Mouse (Mus musculus) intestine, embryonic 15.5 days (tissue): Measurements from ENCODE around the gene 2810021J22Rik. TPM values are rescaled to one million over a fixed set of nuclear protein-coding genes. Genes with fewer than 3 reads are reported as not detected.
"Not testable (repeated sequence)": the region's sequence is repeated elsewhere in the genome, so short reads cannot be mapped to it uniquely, and the experiment has no call there.

ENCODE experiments used
- ATAC-seq: fragments of 200-750 bp; cut with Nextera tagmentation; 2 replicates; pipeline ENCODE4 v1.8.0; 2017; ENCODE audit warnings: moderate TSS enrichment, moderate library complexity
- H3K27ac ChIP-seq: fragments of 300-500 bp; sonication (generic); 2 replicates; pipeline ENCODE4 v1.5.1; 2015; ENCODE audit warnings: mild to moderate bottlenecking, inconsistent platforms
- H3K27me3 ChIP-seq: fragments of 300-500 bp; sonication (generic); replicated peaks from 2 replicates; pipeline ENCODE4 v1.6.1; 2015; ENCODE audit warnings: inconsistent platforms
- H3K36me3 ChIP-seq: fragments of 300-500 bp; sonication (generic); 2 replicates; pipeline ENCODE4 v1.6.1; 2015; ENCODE audit warnings: inconsistent platforms
- H3K4me1 ChIP-seq: fragments of 300-500 bp; sonication (generic); replicated peaks from 2 replicates; pipeline ENCODE4 v1.6.1; 2015; ENCODE audit warnings: inconsistent platforms
- H3K4me2 ChIP-seq: fragments of 300-500 bp; sonication (generic); replicated peaks from 2 replicates; pipeline ENCODE4 v1.6.1; 2015; ENCODE audit warnings: mild to moderate bottlenecking, inconsistent platforms
- H3K4me3 ChIP-seq: fragments of 300-500 bp; sonication (generic); replicated peaks from 2 replicates; pipeline ENCODE4 v1.5.1; 2015; ENCODE audit warnings: inconsistent platforms
- H3K9ac ChIP-seq: fragments of 300-500 bp; sonication (generic); 2 replicates; pipeline ENCODE4 v1.6.1; 2015; ENCODE audit warnings: inconsistent platforms
- H3K9me3 ChIP-seq: fragments of 300-500 bp; sonication (generic); 2 replicates; pipeline ENCODE4 v1.6.1; 2016; ENCODE audit warnings: inconsistent platforms
- WGBS: fragments of 180-500 bp; shearing (Covaris S2); methylation state at CpG from one replicate; pipeline ENCODE4 v1.1.7; 2015; 5-methylcytosine and 5-hydroxymethylcytosine counted together
- polyA plus RNA-seq: library from polyadenylated mRNA; unstranded; fragments of >200 nt; fragmentation: Nextera tagmentation; extraction: Ambion mirVana; gene quantifications from 2 replicates; pipeline ENCODE4 v1.2.1, GENCODE M21; 2015

The 2810021J22Rik gene
- 6.1 and 7.3 TPM in 2 replicates for polyA plus RNA-seq

DNA sequence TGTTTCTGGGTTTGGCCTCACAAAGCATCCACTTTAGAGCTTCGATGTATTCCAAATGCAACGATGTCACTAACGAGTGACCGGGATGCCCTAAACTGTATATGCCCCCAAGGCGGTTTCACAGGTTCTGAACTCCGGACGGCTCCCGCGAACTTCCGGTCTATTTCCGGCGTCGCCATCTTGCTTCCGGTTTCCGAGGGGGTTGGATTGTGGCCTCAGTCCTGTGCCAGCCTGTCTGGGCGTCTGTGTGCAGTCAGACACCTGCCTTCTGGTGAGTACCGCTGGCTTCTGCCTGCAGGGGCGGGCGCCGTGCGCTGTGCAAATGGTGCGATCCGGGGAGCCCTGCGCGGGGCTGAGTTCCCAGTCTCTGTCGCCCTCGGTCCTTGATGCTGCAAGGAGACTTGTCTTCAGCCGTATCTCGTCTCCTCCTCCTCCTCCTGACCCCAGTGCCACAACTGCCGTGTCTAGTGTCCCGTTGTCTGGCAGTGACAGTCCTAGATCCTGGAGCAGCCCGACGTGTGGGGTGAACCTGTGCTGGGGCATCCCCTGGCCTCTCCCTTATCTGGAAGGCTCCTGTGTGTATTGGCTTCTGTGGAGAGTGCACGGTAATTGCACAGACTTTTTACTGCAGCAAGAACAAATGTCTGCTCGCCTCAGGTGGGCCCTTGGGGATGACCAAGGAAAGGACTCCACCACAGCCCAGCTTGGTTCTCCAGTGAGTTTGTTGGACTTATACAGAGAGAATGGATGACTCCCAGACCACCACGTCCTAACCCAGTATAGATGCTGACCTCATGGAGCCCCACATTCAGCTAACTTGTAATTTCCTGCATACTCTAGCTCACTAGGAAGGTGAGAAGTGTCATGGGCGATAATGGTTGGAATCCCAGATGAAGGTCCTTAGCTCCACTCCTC, at the start of gene 2810021J22Rik:
Gene 2810021J22Rik, plus strand, starts transcription at position 178 of the 915 bp plus-strand sequence.
- Histone ChIP-seq H3K4me3 (peak within 1 kb of the TSS; percentile 80), H3K36me3 (no peaks in the 10 kb centered on the region), H3K4me2 (peak within 1 kb of the TSS; percentile 74), H3K4me1 (peaks cover 11% of the 10 kb centered on the region; the same call in 1 of the 2 replicates), H3K27ac (peak within 1 kb of the TSS; percentile 90), H3K9ac (peak within 1 kb of the TSS; percentile 74), H3K27me3 (no peaks in the 10 kb centered on the region), H3K9me3 (no peaks in the 10 kb centered on the region)
- peak; percentile 95 for ATAC-seq
- 3% methylated on average over 37 of the region's 37 CpGs for WGBS

DNA sequence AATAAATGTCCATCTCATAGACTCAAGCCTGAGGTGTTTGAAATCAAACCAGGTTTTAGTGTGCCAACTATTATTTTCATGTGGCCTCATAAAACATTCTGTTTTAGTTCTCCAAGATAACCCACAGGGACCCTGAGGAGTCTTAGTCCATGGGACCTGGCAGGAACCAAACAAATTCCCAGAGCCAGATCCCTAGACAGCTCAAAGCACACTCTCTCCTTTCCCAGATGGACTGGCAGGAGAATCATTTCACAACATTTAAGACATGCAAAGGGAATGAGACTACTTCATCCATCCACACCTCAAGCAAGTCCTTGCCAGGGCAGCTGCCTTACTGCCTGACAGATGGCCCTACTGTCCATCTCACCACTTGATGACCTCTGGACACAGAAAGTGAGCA, 38.1 kb upstream of the 2810021J22Rik start, which contains the start of gene Olfr312:
Gene Olfr312, plus strand, starts transcription at position 301 of the 400 bp plus-strand sequence.
- H3K9ac ChIP-seq, H3K36me3 ChIP-seq, H3K27me3 ChIP-seq, H3K9me3 ChIP-seq, H3K4me2 ChIP-seq, ATAC-seq, H3K4me3 ChIP-seq, H3K27ac ChIP-seq, H3K4me1 ChIP-seq: not testable (repeated sequence)

DNA sequence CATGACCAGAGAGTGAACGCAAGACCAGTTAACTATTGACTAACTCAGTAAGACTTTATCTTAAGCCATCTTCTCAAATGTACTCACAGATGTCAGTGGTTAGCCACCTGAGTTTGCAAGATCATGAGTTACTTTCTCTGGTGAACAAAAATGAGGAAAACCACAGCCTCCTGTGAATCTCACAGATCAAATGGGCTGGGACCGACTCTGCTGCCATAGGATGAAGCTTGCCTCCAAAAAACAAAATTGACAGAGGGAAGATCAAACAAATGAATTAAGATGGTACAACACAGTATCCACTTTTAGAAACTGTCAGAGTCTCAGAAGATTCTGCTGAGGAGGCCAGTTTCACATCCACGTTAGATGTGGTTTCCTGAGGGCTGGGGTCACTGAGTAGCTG, 37.3 kb upstream of the 2810021J22Rik start:
- H3K4me3 ChIP-seq: no peak overlapping the region
- no peak overlapping the region for H3K4me2 ChIP-seq
- H3K4me1 ChIP-seq: no peaks in the 10 kb centered on the region
- H3K9ac ChIP-seq: no peak overlapping the region
- H3K36me3 ChIP-seq: no peaks in the 10 kb centered on the region
- H3K27me3 ChIP-seq: no peaks in the 10 kb centered on the region
- no peak overlapping the region for H3K27ac ChIP-seq
- H3K9me3 ChIP-seq: no peaks in the 10 kb centered on the region
- WGBS: 84% methylated on average over 3 of the region's 3 CpGs
- no peak for ATAC-seq

DNA sequence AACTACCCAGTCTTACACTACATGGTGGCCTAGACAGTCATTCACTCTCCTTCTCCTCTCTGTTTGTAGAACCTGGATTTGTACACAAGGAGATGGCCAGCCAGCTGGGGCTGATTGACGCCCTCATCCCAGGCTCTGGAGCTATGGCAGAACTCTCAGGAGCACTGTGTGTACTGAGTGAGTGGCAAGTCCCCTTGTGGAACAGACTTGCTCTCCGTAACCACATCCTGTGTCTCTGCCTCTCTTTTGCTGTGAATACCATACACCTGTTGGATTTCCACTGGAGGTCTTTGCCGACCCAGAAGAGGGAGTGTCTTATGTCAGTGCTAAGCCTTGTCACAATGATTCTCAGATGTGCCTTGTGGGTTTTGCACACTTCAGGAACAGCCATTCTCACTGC, 34.5 kb upstream of the 2810021J22Rik start:
- H3K4me2 ChIP-seq, H3K9ac ChIP-seq, H3K4me1 ChIP-seq, H3K27ac ChIP-seq, H3K9me3 ChIP-seq, H3K4me3 ChIP-seq, H3K36me3 ChIP-seq, ATAC-seq, H3K27me3 ChIP-seq: not testable (repeated sequence)
- 74% methylated on average over 3 of the region's 3 CpGs for WGBS

DNA sequence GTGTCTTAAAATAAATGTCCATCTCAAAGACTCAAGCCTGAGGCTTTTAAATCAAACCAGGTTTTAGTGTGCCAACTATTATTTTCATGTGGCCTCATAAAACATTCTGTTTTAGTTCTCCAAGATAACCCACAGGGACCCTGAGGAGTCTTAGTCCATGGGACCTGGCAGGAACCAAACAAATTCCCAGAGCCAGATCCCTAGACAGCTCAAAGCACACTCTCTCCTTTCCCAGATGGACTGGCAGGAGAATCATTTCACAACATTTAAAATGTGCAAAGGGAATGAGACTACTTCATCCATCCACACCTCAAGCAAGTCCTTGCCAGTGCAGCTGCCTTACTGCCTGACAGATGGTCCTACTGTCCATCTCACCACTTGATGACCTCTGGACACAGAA, 28.1 kb upstream of the 2810021J22Rik start, which contains the start of gene Olfr311:
Gene Olfr311, plus strand, starts transcription at position 301 of the 400 bp plus-strand sequence.
- not testable (repeated sequence) for H3K9ac ChIP-seq, H3K4me1 ChIP-seq, ATAC-seq, H3K27ac ChIP-seq, H3K36me3 ChIP-seq, H3K4me2 ChIP-seq, H3K4me3 ChIP-seq, H3K9me3 ChIP-seq, H3K27me3 ChIP-seq

DNA sequence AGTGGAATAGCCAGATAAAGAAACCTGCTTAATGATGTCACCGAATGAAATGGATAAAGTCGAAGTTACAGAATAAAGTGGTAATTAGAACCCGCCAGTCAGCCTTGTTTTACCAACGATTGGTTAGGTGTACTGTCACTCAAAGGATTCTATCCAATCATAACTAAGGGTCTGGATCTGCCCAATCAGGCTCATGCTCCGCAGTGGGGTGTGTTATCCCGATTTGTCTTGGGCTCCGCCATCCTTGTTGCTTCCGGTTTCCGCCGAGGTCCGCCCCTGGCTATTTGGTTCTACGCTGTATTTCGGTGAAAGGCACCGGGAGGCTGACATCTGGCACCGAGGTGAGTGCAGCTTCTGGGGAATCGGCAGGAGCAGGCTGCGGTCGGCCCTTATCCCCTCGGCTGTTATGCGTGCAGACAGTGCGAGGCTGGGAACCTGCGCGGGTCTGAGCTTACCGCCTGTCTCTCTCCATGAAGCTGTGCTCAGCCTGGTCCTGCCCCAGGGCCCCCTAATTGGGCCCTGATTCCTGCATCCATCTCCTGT, 20.0 kb upstream of the 2810021J22Rik start, which contains the start of gene Gm12258:
Gene Gm12258, plus strand, starts transcription at position 240 of the 543 bp plus-strand sequence.
- under 1% methylated on average over 24 of the region's 24 CpGs for WGBS
- H3K9ac ChIP-seq: peak within 1 kb of the TSS; percentile 88
- no peaks in the 10 kb centered on the region for H3K9me3 ChIP-seq
- peak; percentile 100 for ATAC-seq
- peak within 1 kb of the TSS; percentile 85 for H3K4me3 ChIP-seq
- no peaks in the 10 kb centered on the region for H3K27me3 ChIP-seq
- 0 out of 2 replicates have a peak, but pooled peaks cover 12% of the 10 kb centered on the region for H3K36me3 ChIP-seq
- peaks cover 4% of the 10 kb centered on the region for H3K4me1 ChIP-seq
- H3K27ac ChIP-seq: peak within 1 kb of the TSS; percentile 23; the same call in 1 of the 2 replicates
- H3K4me2 ChIP-seq: peak within 1 kb of the TSS; percentile 81

DNA sequence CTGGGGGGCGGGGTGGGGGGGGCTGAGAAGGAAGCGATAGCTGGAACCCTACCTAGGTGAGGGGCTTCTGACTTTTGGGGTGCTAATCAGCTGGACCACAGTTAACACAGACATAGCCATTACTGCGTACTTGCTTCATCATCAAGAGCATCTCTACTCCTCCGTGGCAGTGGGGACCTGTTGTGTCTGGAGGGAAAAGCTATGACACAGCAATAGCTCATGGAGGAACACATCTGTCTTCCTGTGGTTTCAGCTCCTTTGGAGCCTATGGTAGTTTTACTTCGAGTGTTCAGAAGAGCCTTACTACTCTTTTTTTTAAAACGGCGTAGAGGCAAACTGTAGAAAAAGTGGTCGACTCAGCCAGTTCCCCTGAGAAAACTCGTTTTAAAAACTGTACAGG, 19.4 kb upstream of the 2810021J22Rik start:
- 41% methylated on average over 9 of the region's 9 CpGs for WGBS
- Histone ChIP-seq H3K27ac (no peak overlapping the region), H3K4me2 (peak overlapping the region; percentile 81), H3K27me3 (no peaks in the 10 kb centered on the region), H3K36me3 (0 out of 2 replicates have a peak, but pooled peaks cover 12% of the 10 kb centered on the region), H3K9ac (peak overlapping the region; percentile 88), H3K4me1 (peaks cover 4% of the 10 kb centered on the region), H3K4me3 (peak overlapping the region; percentile 85), H3K9me3 (no peaks in the 10 kb centered on the region)
- ATAC-seq: 0 out of 2 replicates have a peak, but pooled peaks have one; percentile 10

DNA sequence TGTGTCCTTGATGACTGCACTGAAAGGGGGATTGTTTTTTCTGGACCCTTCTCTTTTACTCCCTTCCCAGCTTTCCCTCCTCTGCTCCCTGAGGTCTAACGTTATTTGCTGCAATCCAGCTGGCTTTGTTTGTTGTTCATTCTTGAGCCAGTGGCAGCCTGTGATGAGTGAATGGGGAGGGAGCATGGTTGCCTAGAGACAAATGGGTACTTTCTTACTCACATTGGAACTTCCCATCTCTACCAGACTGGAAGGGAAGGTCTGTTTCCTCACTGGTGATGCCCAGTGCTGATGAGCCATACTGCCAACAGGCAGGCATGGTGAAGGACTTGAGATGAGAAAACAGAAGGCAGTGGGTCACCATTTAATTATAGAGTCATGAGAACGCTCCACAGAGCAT, 17.3 kb upstream of the 2810021J22Rik start:
- H3K36me3 ChIP-seq: 0 out of 2 replicates have a peak, but pooled peaks cover 12% of the 10 kb centered on the region
- WGBS: 63% methylated on average over 2 of the region's 2 CpGs
- ATAC-seq: no peak

DNA sequence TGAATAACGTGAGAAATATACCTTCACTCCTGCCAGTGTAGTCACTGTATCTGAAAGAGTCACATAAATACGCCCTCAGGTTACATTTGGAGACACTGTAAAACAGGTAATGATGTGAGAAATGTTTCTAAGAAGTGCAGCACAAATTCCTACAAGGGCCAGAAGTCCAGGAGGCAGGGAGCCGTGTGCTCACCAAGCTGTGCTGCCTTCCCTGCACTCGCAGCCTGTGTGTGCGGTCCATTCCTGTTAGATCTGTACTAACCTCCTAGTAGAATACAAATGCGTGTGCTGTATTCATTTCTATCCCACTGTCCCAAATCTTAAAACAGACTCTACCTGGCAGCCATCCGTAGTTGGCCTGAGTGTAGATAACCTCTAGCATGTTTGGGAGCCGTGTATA, 6.3 kb upstream of the 2810021J22Rik start:
- Histone ChIP-seq H3K4me3 (no peak overlapping the region), H3K9ac (no peak overlapping the region), H3K27ac (no peak overlapping the region), H3K4me1 (no peaks in the 10 kb centered on the region), H3K27me3 (no peaks in the 10 kb centered on the region), H3K4me2 (no peak overlapping the region), H3K9me3 (no peaks in the 10 kb centered on the region; the same call in 1 of the 2 replicates), H3K36me3 (peaks cover 45% of the 10 kb centered on the region)
- ATAC-seq: no peak
- WGBS: 96% methylated on average over 8 of the region's 8 CpGs

More for the DNA sequence above, 17.3 kb upstream of the 2810021J22Rik start:
- no peaks in the 10 kb centered on the region for H3K9me3 ChIP-seq
- H3K4me2 ChIP-seq: no peak overlapping the region
- H3K4me3 ChIP-seq: no peak overlapping the region
- no peaks in the 10 kb centered on the region for H3K27me3 ChIP-seq
- no peak overlapping the region for H3K9ac ChIP-seq
- peaks cover 4% of the 10 kb centered on the region for H3K4me1 ChIP-seq
- no peak overlapping the region for H3K27ac ChIP-seq

DNA sequence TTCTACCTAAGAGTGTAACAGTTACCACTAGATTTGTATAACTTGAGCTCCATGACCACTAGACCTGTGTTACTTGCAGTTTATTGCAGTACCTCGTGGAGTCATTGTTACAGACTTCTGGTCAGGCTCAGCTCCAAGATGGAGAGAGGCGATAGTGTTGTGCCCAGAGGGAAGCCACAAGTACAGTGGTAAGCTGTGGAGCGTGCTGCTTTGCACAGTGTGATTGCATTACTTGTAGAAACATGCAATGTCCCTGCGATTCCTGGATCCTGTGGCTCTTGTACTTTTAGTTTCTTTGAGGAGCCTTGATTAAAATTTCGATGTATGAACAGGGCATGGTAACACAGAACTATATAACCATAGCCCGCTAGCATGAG, 926 bp downstream of the 2810021J22Rik start:
- 0 out of 2 replicates have a peak, but pooled peaks have one; percentile 11 for ATAC-seq
- Histone ChIP-seq H3K9me3 (no peaks in the 10 kb centered on the region), H3K27me3 (no peaks in the 10 kb centered on the region), H3K4me1 (peaks cover 11% of the 10 kb centered on the region; the same call in 1 of the 2 replicates), H3K27ac (no peak overlapping the region), H3K9ac (peak overlapping the region; percentile 74), H3K4me2 (peak overlapping the region; percentile 74), H3K36me3 (no peaks in the 10 kb centered on the region), H3K4me3 (peak overlapping the region; percentile 80)
- WGBS: 75% methylated on average over 6 of the region's 6 CpGs

DNA sequence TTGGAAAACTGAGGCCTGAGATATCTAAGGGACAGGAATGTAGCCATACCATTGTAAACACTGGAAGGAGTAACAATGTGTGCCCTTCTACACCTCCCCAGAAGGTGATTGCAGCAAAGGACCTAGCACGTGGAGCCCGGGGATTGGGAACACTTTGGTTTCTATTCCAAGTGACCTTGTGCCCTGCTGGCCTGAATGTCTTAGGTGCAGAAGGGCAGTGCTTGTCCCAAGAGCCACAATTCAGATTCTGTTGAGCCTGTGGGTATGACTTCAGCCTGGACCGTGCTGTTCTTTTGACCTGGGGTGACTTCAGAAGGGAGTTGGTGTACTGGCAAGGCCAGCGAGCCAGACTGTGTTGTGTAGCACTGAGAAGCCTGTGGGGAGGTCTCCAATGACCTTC, 3.9 kb downstream of the 2810021J22Rik start:
- no peak overlapping the region for H3K9ac ChIP-seq
- no peak overlapping the region for H3K4me2 ChIP-seq
- WGBS: 82% methylated on average over 4 of the region's 4 CpGs
- H3K9me3 ChIP-seq: no peaks in the 10 kb centered on the region
- H3K36me3 ChIP-seq: no peaks in the 10 kb centered on the region
- no peak overlapping the region for H3K4me3 ChIP-seq
- H3K27me3 ChIP-seq: no peaks in the 10 kb centered on the region
- ATAC-seq: no peak
- peaks cover 11% of the 10 kb centered on the region; the same call in 1 of the 2 replicates for H3K4me1 ChIP-seq
- H3K27ac ChIP-seq: no peak overlapping the region

DNA sequence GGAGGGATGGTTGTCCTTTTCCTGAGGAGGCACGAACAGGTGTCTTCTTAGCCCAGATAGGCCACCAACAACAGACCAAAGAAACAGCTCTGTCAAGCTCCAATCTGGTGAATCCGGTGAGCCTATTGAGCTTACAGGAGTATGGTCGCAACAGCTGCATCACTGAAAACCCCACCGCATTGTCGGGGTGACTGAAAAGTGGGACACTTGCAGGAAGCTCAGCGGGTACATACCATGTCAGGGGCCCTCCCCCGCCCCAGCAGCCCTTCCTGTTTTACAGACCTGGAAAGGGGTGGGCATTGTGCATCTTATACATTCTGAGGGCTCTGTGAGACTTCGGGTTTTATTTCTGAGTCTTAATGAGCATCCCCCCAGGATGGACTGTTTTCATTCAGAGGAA, 16.7 kb downstream of the 2810021J22Rik start:
- Histone ChIP-seq H3K4me2 (no peak overlapping the region), H3K4me1 (no peaks in the 10 kb centered on the region), H3K9me3 (no peaks in the 10 kb centered on the region), H3K27ac (no peak overlapping the region), H3K27me3 (no peaks in the 10 kb centered on the region), H3K36me3 (peaks cover 17% of the 10 kb centered on the region), H3K9ac (no peak overlapping the region), H3K4me3 (no peak overlapping the region)
- ATAC-seq: no peak
- 87% methylated on average over 8 of the region's 8 CpGs for WGBS
